Mouse (Mus musculus) kidney, embryonic 15.5 days (tissue): Measurements from ENCODE around the gene Cfap126. TPM values are rescaled to one million over a fixed set of nuclear protein-coding genes. Genes with fewer than 3 reads are reported as not detected.
A peak's percentile ranks its signal among the peaks of the same experiment; 100 is the strongest.
"Not testable (repeated sequence)": the region's sequence is repeated elsewhere in the genome, so short reads cannot be mapped to it uniquely, and the experiment has no call there.

Experiments
- ATAC-seq: fragments of 200-750 bp; cut with Nextera tagmentation; replicated peaks from 2 replicates; pipeline ENCODE4 v1.8.0; 2017; ENCODE audit warnings: moderate TSS enrichment; ENCODE audit not compliant: low FRiP score
- H3K27ac ChIP-seq: fragments of 300-500 bp; sonication (generic); 2 replicates; pipeline ENCODE4 v1.5.1; 2015; ENCODE audit warnings: mild to moderate bottlenecking, inconsistent platforms
- H3K27me3 ChIP-seq: fragments of 300-500 bp; sonication (generic); 2 replicates; pipeline ENCODE4 v1.6.1; 2015; ENCODE audit warnings: inconsistent platforms
- H3K36me3 ChIP-seq: fragments of 300-500 bp; sonication (generic); 2 replicates; pipeline ENCODE4 v1.6.1; 2015; ENCODE audit warnings: inconsistent platforms
- H3K4me1 ChIP-seq: fragments of 300-500 bp; sonication (generic); 2 replicates; pipeline ENCODE4 v1.6.1; 2015; ENCODE audit warnings: inconsistent platforms
- H3K4me2 ChIP-seq: fragments of 300-500 bp; sonication (generic); 2 replicates; pipeline ENCODE4 v1.6.1; 2015; ENCODE audit warnings: moderate library complexity, mild to moderate bottlenecking, inconsistent platforms
- H3K4me3 ChIP-seq: fragments of 300-500 bp; sonication (generic); replicated peaks from 2 replicates; pipeline ENCODE4 v1.5.1; 2015; ENCODE audit warnings: mild to moderate bottlenecking, inconsistent platforms
- H3K9ac ChIP-seq: fragments of 300-500 bp; sonication (generic); 2 replicates; pipeline ENCODE4 v1.6.1; 2015; ENCODE audit warnings: mild to moderate bottlenecking, inconsistent platforms
- H3K9me3 ChIP-seq: fragments of 300-500 bp; sonication (generic); replicated peaks from 2 replicates; pipeline ENCODE4 v1.6.1; 2016; ENCODE audit warnings: inconsistent platforms
- WGBS: fragments of 180-500 bp; shearing (Covaris S2); methylation state at CpG from one replicate; pipeline ENCODE4 v1.1.7; 2015; ENCODE audit warnings: mixed read lengths; 5-methylcytosine and 5-hydroxymethylcytosine counted together
- polyA plus RNA-seq: library from polyadenylated mRNA; unstranded; fragments of >200 nt; fragmentation: Nextera tagmentation; extraction: Ambion mirVana; gene quantifications from 2 replicates; pipeline ENCODE4 v1.2.1, GENCODE M21; 2015

Gene Cfap126
- polyA plus RNA-seq, 1 experiment from 2014 or later = 2.0 TPM

- WGBS = 43% methylated on average over 5 of the region's 5 CpGs
- H3K27ac ChIP-seq, ATAC-seq, H3K36me3 ChIP-seq, H3K4me3 ChIP-seq, H3K9ac ChIP-seq, H3K4me1 ChIP-seq, H3K9me3 ChIP-seq: not testable (repeated sequence)
- H3K27me3 ChIP-seq = peaks cover 35% of the 10 kb centered on the region
- H3K4me2 ChIP-seq = 0 out of 2 replicates have a peak overlapping the region, but pooled peaks have one; percentile 51
Observed at GRCm38 (mm10) chr1:171077192-171077591, 36.5 kb upstream of the Cfap126 start.

- peak; percentile 30 for ATAC-seq
- H3K4me2 ChIP-seq = peak overlapping the region; percentile 51
- WGBS = 2% methylated on average over 20 of the region's 27 CpGs
- peak overlapping the region; percentile 29 for H3K4me3 ChIP-seq
- H3K27me3 ChIP-seq = peaks cover 35% of the 10 kb centered on the region
- H3K36me3 ChIP-seq, H3K9ac ChIP-seq, H3K4me1 ChIP-seq, H3K27ac ChIP-seq, H3K9me3 ChIP-seq: not testable (repeated sequence)
Observed at GRCm38 (mm10) chr1:171077955-171078354, 35.8 kb upstream of the Cfap126 start.

GRCm38 (mm10) chr1:171078419-171078818, 35.3 kb upstream of the Cfap126 start:
- peak overlapping the region; percentile 29; the same call in 1 of the 2 replicates for H3K4me3 ChIP-seq
- WGBS = 21% methylated on average over 12 of the region's 12 CpGs
- not testable (repeated sequence) for H3K9me3 ChIP-seq

GRCm38 (mm10) chr1:171079345-171079744, 34.4 kb upstream of the Cfap126 start:
- not testable (repeated sequence) for H3K36me3 ChIP-seq, H3K4me1 ChIP-seq, H3K27ac ChIP-seq, H3K4me3 ChIP-seq, H3K9ac ChIP-seq, H3K9me3 ChIP-seq
- 0% methylated on average over 1 of the region's 35 CpGs for WGBS
- Histone ChIP-seq H3K4me2 (0 out of 2 replicates have a peak overlapping the region, but pooled peaks have one; percentile 30), H3K27me3 (peaks cover 27% of the 10 kb centered on the region)
- ATAC-seq = peak; percentile 55

More at GRCm38 (mm10) chr1:171078419-171078818, 35.3 kb upstream of the Cfap126 start:
- H3K36me3 ChIP-seq, H3K27ac ChIP-seq, H3K9ac ChIP-seq, ATAC-seq, H3K4me1 ChIP-seq: not testable (repeated sequence)
- H3K27me3 ChIP-seq = peaks cover 35% of the 10 kb centered on the region
- H3K4me2 ChIP-seq = peak overlapping the region; percentile 51

- H3K4me3 ChIP-seq, H3K4me1 ChIP-seq, H3K9me3 ChIP-seq, H3K27ac ChIP-seq, H3K36me3 ChIP-seq, H3K9ac ChIP-seq, H3K4me2 ChIP-seq: not testable (repeated sequence)
- H3K27me3 ChIP-seq = peaks cover 26% of the 10 kb centered on the region
- WGBS = no CpG with 5 or more reads among the region's 43 CpGs
- peak; percentile 30 for ATAC-seq
Observed at GRCm38 (mm10) chr1:171079825-171080224, 33.9 kb upstream of the Cfap126 start.

- ATAC-seq = peak; percentile 30
- not testable (repeated sequence) for H3K9me3 ChIP-seq, H3K27ac ChIP-seq, H3K4me2 ChIP-seq, H3K9ac ChIP-seq, H3K4me3 ChIP-seq, H3K36me3 ChIP-seq
- H3K27me3 ChIP-seq = peaks cover 35% of the 10 kb centered on the region
- H3K4me1 ChIP-seq = peaks cover 11% of the 10 kb centered on the region
- WGBS = 30% methylated on average over 14 of the region's 17 CpGs
Observed at GRCm38 (mm10) chr1:171081512-171082231, 32.0 kb upstream of the Cfap126 start.

GRCm38 (mm10) chr1:171085718-171086117, 28.0 kb upstream of the Cfap126 start:
- peak overlapping the region; percentile 92 for H3K4me2 ChIP-seq
- under 1% methylated on average over 26 of the region's 26 CpGs for WGBS
- peak overlapping the region; percentile 31; the same call in 1 of the 2 replicates for H3K9ac ChIP-seq
- no peaks in the 10 kb centered on the region for H3K9me3 ChIP-seq
- H3K4me1 ChIP-seq = peaks cover 10% of the 10 kb centered on the region
- H3K36me3 ChIP-seq = no peaks in the 10 kb centered on the region
- peak overlapping the region; percentile 52 for H3K4me3 ChIP-seq
- H3K27ac ChIP-seq = no peak overlapping the region
- 0 out of 2 replicates have a peak, but pooled peaks have one; percentile 1 for ATAC-seq
- peaks cover 26% of the 10 kb centered on the region for H3K27me3 ChIP-seq

GRCm38 (mm10) chr1:171088237-171088869, 25.4 kb upstream of the Cfap126 start:
- Histone ChIP-seq H3K4me3 (peak overlapping the region; percentile 14; the same call in 1 of the 2 replicates), H3K27me3 (peaks cover 25% of the 10 kb centered on the region), H3K4me2 (peak overlapping the region; percentile 46), H3K4me1 (peaks cover 10% of the 10 kb centered on the region)
- WGBS = 5% methylated on average over 10 of the region's 10 CpGs
- not testable (repeated sequence) for H3K9ac ChIP-seq, H3K27ac ChIP-seq, ATAC-seq, H3K36me3 ChIP-seq, H3K9me3 ChIP-seq

GRCm38 (mm10) chr1:171089891-171090290, 23.8 kb upstream of the Cfap126 start:
- Histone ChIP-seq H3K4me1 (peaks cover 10% of the 10 kb centered on the region), H3K9ac (no peak overlapping the region), H3K27ac (no peak overlapping the region), H3K36me3 (no peaks in the 10 kb centered on the region), H3K4me3 (no peak overlapping the region), H3K9me3 (no peaks in the 10 kb centered on the region), H3K27me3 (peaks cover 25% of the 10 kb centered on the region), H3K4me2 (no peak overlapping the region)
- 97% methylated on average over 1 of the region's 1 CpGs for WGBS
- no peak for ATAC-seq

GRCm38 (mm10) chr1:171090761-171091160, 23.0 kb upstream of the Cfap126 start:
- H3K4me1 ChIP-seq = peaks cover 10% of the 10 kb centered on the region
- H3K9me3 ChIP-seq = no peaks in the 10 kb centered on the region
- H3K27me3 ChIP-seq = peaks cover 22% of the 10 kb centered on the region
- 75% methylated on average over 2 of the region's 2 CpGs for WGBS
- no peak overlapping the region for H3K9ac ChIP-seq
- no peak overlapping the region for H3K4me3 ChIP-seq
- H3K27ac ChIP-seq = no peak overlapping the region
- no peaks in the 10 kb centered on the region for H3K36me3 ChIP-seq
- no peak for ATAC-seq
- no peak overlapping the region for H3K4me2 ChIP-seq

GRCm38 (mm10) chr1:171094424-171094823, 19.3 kb upstream of the Cfap126 start:
- ATAC-seq = no peak
- Histone ChIP-seq H3K36me3 (no peaks in the 10 kb centered on the region), H3K27me3 (0 out of 2 replicates have a peak, but pooled peaks cover 9% of the 10 kb centered on the region), H3K4me2 (no peak overlapping the region), H3K9me3 (no peaks in the 10 kb centered on the region), H3K9ac (no peak overlapping the region), H3K4me3 (no peak overlapping the region), H3K27ac (no peak overlapping the region), H3K4me1 (peaks cover 18% of the 10 kb centered on the region)
- 72% methylated on average over 4 of the region's 4 CpGs for WGBS
